Mouse (Mus musculus): ENCODE measurements around the gene Rd3. TPM values are rescaled to one million over a fixed set of nuclear protein-coding genes. Genes with fewer than 3 reads are reported as not detected.

Gene Rd3
- total and polyA plus RNA-seq, 3 experiments = not detected

- Histone ChIP-seq H3K36me3 (ENCODE audit: control insufficient read depth in 1 of 2, insufficient read depth in 2 of 2, low read length in 2 of 2) (peaks cover 0 to 8% of the 10 kb centered on the region in 2 experiments; a peak in 2 of 4 replicates), H3K9me3 (replicated peaks; ENCODE audit: insufficient read depth, low read length) (no peaks in the 10 kb centered on the region), H3K9ac (ENCODE audit: control insufficient read depth, low read depth, low read length, poor library complexity, severe bottlenecking) (0 out of 2 replicates have a peak overlapping the region, but pooled peaks have one; percentile 13), H3K27me3 (ENCODE audit: control insufficient read depth in 1 of 2, insufficient read depth in 2 of 2, low read length in 2 of 2) (no peaks in the 10 kb centered on the region), H3K27ac (ENCODE audit: control insufficient read depth, low read depth, low read length) (0 out of 2 replicates have a peak overlapping the region, but pooled peaks have one; percentile 2), H3K4me1 (ENCODE audit: control insufficient read depth in 1 of 2, insufficient read depth in 2 of 2, low read length in 2 of 2) (peaks cover 0 to 6% of the 10 kb centered on the region in 2 experiments; a peak in 2 of 4 replicates), H3K4me3 (ENCODE audit: control insufficient read depth in 1 of 2, insufficient read depth in 1 of 2, low read depth in 2 of 2, low read length in 2 of 2) (peak overlapping the region in 1 of 2 experiments; percentile 4; a peak in 2 of 4 replicates), H3K79me2 (ENCODE audit: control insufficient read depth, insufficient read depth, low read length, poor library complexity) (no peaks in the 10 kb centered on the region; the same call in 1 of the 2 replicates)
- DNase-seq (ENCODE audit: low read depth, low spot score) = peak; percentile 43
- TF ChIP-seq GATA1 (IDR thresholded peaks at IDR 0.05; ENCODE audit: low read depth, low read length) = peak; percentile 16; the same call in 1 of the 2 replicates
- no peak for TF ChIP-seq TBP (IDR thresholded peaks at IDR 0.05; ENCODE audit: low read depth, low read length)
- no peak for TF ChIP-seq KAT2A (conservative IDR thresholded peaks at IDR 0.05; ENCODE audit: low read depth, low read length)
- no peak for TF ChIP-seq ETS1 (IDR thresholded peaks at IDR 0.05; ENCODE audit: low read depth, low read length)
- TF ChIP-seq POLR2AphosphoS2 (IDR thresholded peaks at IDR 0.05; ENCODE audit: low read length) = no peak
These were observed 11.5 kb downstream of the Rd3 start for GRCm38 (mm10) chr1:191988646-191989045.

GRCm38 (mm10) chr1:191989060-191989459 lies 11.9 kb downstream of the Rd3 start:
- no peaks in the 10 kb centered on the region for H3K27me3 ChIP-seq (ENCODE audit: control insufficient read depth in 1 of 2, insufficient read depth in 2 of 2, low read length in 2 of 2)
- H3K4me1 ChIP-seq (ENCODE audit: control insufficient read depth in 1 of 2, insufficient read depth in 2 of 2, low read length in 2 of 2) = peaks cover 0 to 6% of the 10 kb centered on the region in 2 experiments; a peak in 2 of 4 replicates
- H3K36me3 ChIP-seq (ENCODE audit: control insufficient read depth in 1 of 2, insufficient read depth in 2 of 2, low read length in 2 of 2) = peaks cover 0 to 8% of the 10 kb centered on the region in 2 experiments; a peak in 2 of 4 replicates
- peak; percentile 56 for DNase-seq (ENCODE audit: low read depth, low spot score)
- H3K4me3 ChIP-seq (ENCODE audit: control insufficient read depth in 1 of 2, insufficient read depth in 1 of 2, low read depth in 2 of 2, low read length in 2 of 2) = peak overlapping the region; percentile 74 to 79
- H3K79me2 ChIP-seq (ENCODE audit: control insufficient read depth, insufficient read depth, low read length, poor library complexity) = no peaks in the 10 kb centered on the region; the same call in 1 of the 2 replicates
- H3K27ac ChIP-seq (ENCODE audit: control insufficient read depth, low read depth, low read length) = 0 out of 2 replicates have a peak overlapping the region, but pooled peaks have one; percentile 2
- TF ChIP-seq ZNF384 (IDR thresholded peaks at IDR 0.05; ENCODE audit: low read depth, low read length) = 0 out of 2 replicates have a peak, but pooled peaks have one; percentile 5
- peak; percentile 37 to 70; a peak in 3 of 4 replicates for TF ChIP-seq EP300 (IDR thresholded peaks at IDR 0.05; ENCODE audit: low read depth in 1 of 2, low read length in 2 of 2)
- TF ChIP-seq ETS1 (IDR thresholded peaks at IDR 0.05; ENCODE audit: low read depth, low read length) = peak; percentile 59; the same call in 1 of the 2 replicates
- TF ChIP-seq SIN3A (IDR thresholded peaks at IDR 0.05; ENCODE audit: low read length) = no peak; the same call in 1 of the 2 replicates
- TF ChIP-seq RCOR1 (IDR thresholded peaks at IDR 0.05; ENCODE audit: low read depth, low read length) = 0 out of 2 replicates have a peak, but pooled peaks have one; percentile 30
- TF ChIP-seq TAL1 (IDR thresholded peaks at IDR 0.05; ENCODE audit: low read length) = no peak
- peak; percentile 76 for TF ChIP-seq GATA1 (IDR thresholded peaks at IDR 0.05; ENCODE audit: low read depth, low read length)
- H3K9me3 ChIP-seq (replicated peaks; ENCODE audit: insufficient read depth, low read length) = no peaks in the 10 kb centered on the region
- 0 out of 2 replicates have a peak overlapping the region, but pooled peaks have one; percentile 13 for H3K9ac ChIP-seq (ENCODE audit: control insufficient read depth, low read depth, low read length, poor library complexity, severe bottlenecking)

GRCm38 (mm10) chr1:191989994-191990393 lies 12.8 kb downstream of the Rd3 start:
- H3K79me2 ChIP-seq (ENCODE audit: control insufficient read depth, insufficient read depth, low read length, poor library complexity) = no peaks in the 10 kb centered on the region; the same call in 1 of the 2 replicates
- H3K27ac ChIP-seq (ENCODE audit: control insufficient read depth, low read depth, low read length) = peak overlapping the region; percentile 75
- H3K27me3 ChIP-seq (ENCODE audit: control insufficient read depth in 1 of 2, insufficient read depth in 2 of 2, low read length in 2 of 2) = no peaks in the 10 kb centered on the region
- H3K9me3 ChIP-seq (replicated peaks; ENCODE audit: insufficient read depth, low read length) = no peaks in the 10 kb centered on the region
- H3K36me3 ChIP-seq (ENCODE audit: control insufficient read depth in 1 of 2, insufficient read depth in 2 of 2, low read length in 2 of 2) = peaks cover 0 to 8% of the 10 kb centered on the region in 2 experiments; a peak in 2 of 4 replicates
- peak; percentile 97 for DNase-seq (ENCODE audit: low read depth, low spot score)
- H3K4me1 ChIP-seq (ENCODE audit: control insufficient read depth in 1 of 2, insufficient read depth in 2 of 2, low read length in 2 of 2) = peaks cover 0 to 6% of the 10 kb centered on the region in 2 experiments; a peak in 2 of 4 replicates
- peak overlapping the region; percentile 76 for H3K9ac ChIP-seq (ENCODE audit: control insufficient read depth, low read depth, low read length, poor library complexity, severe bottlenecking)
- H3K4me3 ChIP-seq (ENCODE audit: control insufficient read depth in 1 of 2, insufficient read depth in 1 of 2, low read depth in 2 of 2, low read length in 2 of 2) = peak overlapping the region; percentile 74 to 79
- no peak for TF ChIP-seq CTCF (IDR thresholded peaks at IDR 0.05 in 2 of 3, conservative IDR thresholded peaks at IDR 0.05 in 1 of 3; ENCODE audit: control insufficient read depth in 1 of 3, insufficient read depth in 1 of 3, low read depth in 2 of 3, low read length in 3 of 3, poor library complexity in 1 of 3, severe bottlenecking in 1 of 3)
- TF ChIP-seq MYC (IDR thresholded peaks at IDR 0.05; ENCODE audit: low read depth, low read length) = no peak
- TF ChIP-seq NELFE (IDR thresholded peaks at IDR 0.05; ENCODE audit: low read depth, low read length) = peak; percentile 83
- TF ChIP-seq SIN3A (IDR thresholded peaks at IDR 0.05; ENCODE audit: low read length) = peak; percentile 64
- peak; percentile 77 for TF ChIP-seq HCFC1 (IDR thresholded peaks at IDR 0.05; ENCODE audit: low read depth, low read length)
- TF ChIP-seq CHD1 (IDR thresholded peaks at IDR 0.05; ENCODE audit: low read depth, low read length) = no peak
- TF ChIP-seq TBP (IDR thresholded peaks at IDR 0.05; ENCODE audit: low read depth, low read length) = peak; percentile 63
- no peak for TF ChIP-seq EP300 (IDR thresholded peaks at IDR 0.05; ENCODE audit: low read depth in 1 of 2, low read length in 2 of 2)
- no peak for TF ChIP-seq MAFK (IDR thresholded peaks at IDR 0.05; ENCODE audit: borderline replicate concordance, low read depth, low read length)
- no peak for TF ChIP-seq ETS1 (IDR thresholded peaks at IDR 0.05; ENCODE audit: low read depth, low read length)
- no peak for TF ChIP-seq KAT2A (conservative IDR thresholded peaks at IDR 0.05; ENCODE audit: low read depth, low read length)
- peak; percentile 60 for TF ChIP-seq MXI1 (IDR thresholded peaks at IDR 0.05; ENCODE audit: low read depth, low read length)
- TF ChIP-seq ZC3H11A (IDR thresholded peaks at IDR 0.05; ENCODE audit: low read depth, low read length) = no peak
- no peak for TF ChIP-seq USF1 (IDR thresholded peaks at IDR 0.05; ENCODE audit: low read depth, low read length)
- TF ChIP-seq MYB (IDR thresholded peaks at IDR 0.05; ENCODE audit: low read depth, low read length) = no peak
- TF ChIP-seq MAZ (IDR thresholded peaks at IDR 0.05; ENCODE audit: low read depth, low read length) = 0 out of 2 replicates have a peak, but pooled peaks have one; percentile 20
- peak; percentile 71 to 88; a peak in 3 of 4 replicates for TF ChIP-seq POLR2A (IDR thresholded peaks at IDR 0.05; ENCODE audit: control insufficient read depth in 1 of 2, insufficient read depth in 1 of 2, low read depth in 1 of 2, low read length in 2 of 2, poor library complexity in 1 of 2)
- TF ChIP-seq BHLHE40 (IDR thresholded peaks at IDR 0.05; ENCODE audit: borderline replicate concordance, low read depth, low read length) = no peak
- TF ChIP-seq ZMIZ1 (IDR thresholded peaks at IDR 0.05; ENCODE audit: low read depth, low read length) = peak; percentile 55; the same call in 1 of the 2 replicates

Measured in MEL (cell line).